Mouse (Mus musculus) ES-E14 (cell line): ENCODE results near the gene Jade1.

Experiments
- CHD2 ChIP-seq: IDR thresholded peaks from 2 replicates; pipeline ENCODE4 v1.6.1; 2014; ENCODE audit warnings: mild to moderate bottlenecking, low read depth, low read length, inconsistent platforms
- HCFC1 ChIP-seq: IDR thresholded peaks from 2 replicates; pipeline ENCODE4 v1.6.1; 2012; ENCODE audit warnings: low read length, inconsistent platforms, borderline replicate concordance; ENCODE audit not compliant: insufficient read depth
- MAFK ChIP-seq: IDR thresholded peaks from 2 replicates; pipeline ENCODE4 v1.6.1; 2014; ENCODE audit warnings: mild to moderate bottlenecking, low read depth, low read length, inconsistent platforms; ENCODE audit not compliant: insufficient read depth

GRCm38 (mm10) chr3:41599226-41599625, 43.7 kb downstream of the Jade1 start:
- TF ChIP-seq MAFK = no peak
- no peak for TF ChIP-seq HCFC1
- no peak for TF ChIP-seq CHD2
